Comparison of ENCODE assay signal across 19 mouse cellular contexts in genomic region chrX:12048166-12048565, GRCm38 (mm10).
DNase-seq lines count a peak whose midpoint lies in the region; ATAC-seq lines count a peak whose summit lies in the region.
"Had no signal": no experiment of that assay in that cellular context is flagged by ENCODE, and none has a peak within 500 bp of the region (broad histone marks: within the 10 kb centered on the region; RNA-seq: fewer than 3 reads in every experiment).

No protein-coding gene starts in this region.

- H3K27ac ChIP-seq in forebrain, embryonic 15.5 days (replicated peaks) = peak overlapping the region; percentile 28; the same call in 1 of the 2 replicates
- no peak overlapping the region; the same call in 1 of the 2 replicates for H3K27ac ChIP-seq in forebrain, embryonic 16.5 days (ENCODE audit: low read length)
- H3K27ac ChIP-seq in midbrain, embryonic 12.5 days (replicated peaks) = 0 out of 2 replicates have a peak overlapping the region, but pooled peaks have one; percentile 30
- no peak overlapping the region for H3K27ac ChIP-seq in midbrain, embryonic 10.5 days (replicated peaks)
- H3K27ac ChIP-seq: embryonic facial prominence, embryonic 15.5 days; heart, embryonic 10.5 days; layer of hippocampus, adult 2 months; limb, embryonic 10.5 days; liver, embryonic 15.5 days; lung, embryonic 15.5 days; macrophage had no signal

- H3K36me3 ChIP-seq in forebrain, embryonic 15.5 days = peaks cover 7% of the 10 kb centered on the region; the same call in 1 of the 2 replicates
- H3K36me3 ChIP-seq in forebrain, embryonic 16.5 days (ENCODE audit: control insufficient read depth, insufficient read depth) = no peaks in the 10 kb centered on the region
- H3K36me3 ChIP-seq in midbrain, embryonic 12.5 days = peaks cover 21% of the 10 kb centered on the region; the same call in 1 of the 2 replicates
- peaks cover 85% of the 10 kb centered on the region for H3K36me3 ChIP-seq in midbrain, embryonic 10.5 days

- WGBS in forebrain, embryonic 15.5 days = 32% methylated on average over 9 of the region's 9 CpGs
- 39% methylated on average over 9 of the region's 9 CpGs for WGBS in forebrain, embryonic 16.5 days
- WGBS in midbrain, embryonic 12.5 days = 41% methylated on average over 9 of the region's 9 CpGs
- 36% methylated on average over 9 of the region's 9 CpGs for WGBS in midbrain, embryonic 10.5 days

- no peak for DNase-seq in midbrain, embryonic 10.5 days (ENCODE audit: low spot score)
- peak; percentile 65 for DNase-seq in MN1 (ENCODE audit: low spot score)
- DNase-seq in ovary, adult 18-20 months (ENCODE audit: low spot score) = no peak
- no peak for DNase-seq in cerebellum, adult 8-10 months
- DNase-seq: adrenal gland, postnatal 25 days; cerebellum, adult 9-10 months; kidney, adult 8-10 months; kidney, postnatal 14 days; liver had no signal

- no peak overlapping the region for H3K4me3 ChIP-seq in forebrain, embryonic 15.5 days
- H3K4me3 ChIP-seq in forebrain, embryonic 16.5 days (replicated peaks; ENCODE audit: low read length) = no peak overlapping the region
- no peak overlapping the region for H3K4me3 ChIP-seq in midbrain, embryonic 12.5 days
- H3K4me3 ChIP-seq in midbrain, embryonic 10.5 days = no peak overlapping the region
- H3K4me3 ChIP-seq: embryonic facial prominence, embryonic 15.5 days; heart, embryonic 10.5 days; layer of hippocampus, adult 2 months; limb, embryonic 10.5 days; liver, embryonic 15.5 days; lung, embryonic 15.5 days had no signal

- no peaks in the 10 kb centered on the region for H3K9me3 ChIP-seq in forebrain, embryonic 15.5 days
- no peaks in the 10 kb centered on the region for H3K9me3 ChIP-seq in forebrain, embryonic 16.5 days (ENCODE audit: control insufficient read depth, low read length)
- H3K9me3 ChIP-seq in midbrain, embryonic 12.5 days = no peaks in the 10 kb centered on the region
- H3K9me3 ChIP-seq in midbrain, embryonic 10.5 days (replicated peaks) = no peaks in the 10 kb centered on the region
- H3K9me3 ChIP-seq: embryonic facial prominence, embryonic 15.5 days; heart, embryonic 10.5 days; limb, embryonic 10.5 days; liver, embryonic 15.5 days; lung, embryonic 15.5 days had no signal

- H3K4me1 ChIP-seq in forebrain, embryonic 15.5 days = peaks cover 14% of the 10 kb centered on the region
- peaks cover 15% of the 10 kb centered on the region for H3K4me1 ChIP-seq in forebrain, embryonic 16.5 days (replicated peaks; ENCODE audit: control insufficient read depth, insufficient read depth, low read length)
- peaks cover 15% of the 10 kb centered on the region for H3K4me1 ChIP-seq in midbrain, embryonic 12.5 days
- H3K4me1 ChIP-seq in midbrain, embryonic 10.5 days = peaks cover 28% of the 10 kb centered on the region
- H3K4me1 ChIP-seq: liver, embryonic 15.5 days had no signal

- no peaks in the 10 kb centered on the region for H3K27me3 ChIP-seq in forebrain, embryonic 15.5 days
- H3K27me3 ChIP-seq in forebrain, embryonic 16.5 days (replicated peaks; ENCODE audit: control insufficient read depth, insufficient read depth, low read length) = no peaks in the 10 kb centered on the region
- peaks cover 27% of the 10 kb centered on the region for H3K27me3 ChIP-seq in midbrain, embryonic 12.5 days
- H3K27me3 ChIP-seq in midbrain, embryonic 10.5 days (ENCODE audit: low read depth, poor library complexity, severe bottlenecking) = peaks cover 86% of the 10 kb centered on the region
- H3K27me3 ChIP-seq: embryonic facial prominence, embryonic 15.5 days; liver, embryonic 15.5 days; lung, embryonic 15.5 days had no signal

- H3K4me2 ChIP-seq in forebrain, embryonic 15.5 days (replicated peaks) = no peak overlapping the region
- H3K4me2 ChIP-seq in forebrain, embryonic 16.5 days (ENCODE audit: low read length) = no peak overlapping the region
- no peak overlapping the region for H3K4me2 ChIP-seq in midbrain, embryonic 12.5 days (replicated peaks)
- H3K4me2 ChIP-seq: embryonic facial prominence, embryonic 15.5 days; liver, embryonic 15.5 days; lung, embryonic 15.5 days had no signal

- no peak overlapping the region for H3K9ac ChIP-seq in forebrain, embryonic 15.5 days (replicated peaks)
- no peak overlapping the region for H3K9ac ChIP-seq in forebrain, embryonic 16.5 days (replicated peaks; ENCODE audit: low read depth, low read length)
- H3K9ac ChIP-seq in midbrain, embryonic 12.5 days (replicated peaks) = no peak overlapping the region
- H3K9ac ChIP-seq: embryonic facial prominence, embryonic 15.5 days; liver, embryonic 15.5 days; lung, embryonic 15.5 days had no signal

- ATAC-seq in forebrain, embryonic 15.5 days (replicated peaks) = 0 out of 2 replicates have a peak, but pooled peaks have one; percentile 11
- ATAC-seq in forebrain, embryonic 16.5 days = no peak
- ATAC-seq in midbrain, embryonic 12.5 days (ENCODE audit: low FRiP score, low read depth) = no peak

Comparison
In these comparisons a context has a peak if more than half of its experiments do, and no peak if none do; other contexts are left out.
1. H3K27ac ChIP-seq: peak in forebrain, embryonic 15.5 days (single experiment) and midbrain, embryonic 12.5 days (single experiment); none in forebrain, embryonic 16.5 days (single experiment) and midbrain, embryonic 10.5 days (single experiment).